ENCODE assay signal across 21 mouse cellular contexts in the genomic region with DNA sequence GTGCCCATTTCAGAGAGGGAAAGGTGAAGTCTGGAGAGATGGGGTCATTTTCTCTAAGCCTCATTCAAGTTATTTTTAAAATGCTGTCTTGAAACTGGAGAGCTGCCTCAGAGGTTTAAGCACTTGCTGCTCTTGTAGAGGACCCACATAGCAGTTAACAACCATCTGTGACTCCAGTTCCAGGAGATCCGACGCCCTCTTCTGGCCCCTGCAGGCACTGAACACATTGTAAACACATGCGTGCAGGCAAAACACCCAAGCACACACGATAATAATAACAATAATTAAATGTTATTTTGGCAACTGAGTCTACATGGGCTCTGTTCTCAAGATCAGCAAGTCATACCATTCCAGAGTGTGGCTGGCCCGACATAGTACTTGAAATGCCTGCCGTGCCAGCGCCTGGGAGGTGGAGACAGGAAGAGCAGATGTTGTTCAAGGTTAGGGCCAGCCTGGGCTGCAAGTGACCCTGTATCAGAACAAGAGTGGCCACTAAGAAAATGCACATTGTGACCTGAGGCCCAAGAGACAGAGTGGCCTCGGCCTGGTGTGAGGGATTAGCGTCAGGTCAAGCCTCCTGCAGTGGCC. TPM values are rescaled to one million over a fixed set of nuclear protein-coding genes. Genes with fewer than 3 reads are reported as not detected.
DNase-seq lines count a peak whose midpoint lies in the region; ATAC-seq and TF ChIP-seq lines count a peak whose summit lies in the region.
"Had no signal": no experiment of that assay in that cellular context is flagged by ENCODE, and none has a peak within 500 bp of the region (broad histone marks: within the 10 kb centered on the region; RNA-seq: fewer than 3 reads in every experiment).

No protein-coding gene starts in this region.

- H3K36me3 ChIP-seq in lung, postnatal 0 days (ENCODE audit: insufficient read depth, low read length): no peaks in the 10 kb centered on the region
- H3K36me3 ChIP-seq in stomach, postnatal 0 days (ENCODE audit: control insufficient read depth, insufficient read depth, low read length): no peaks in the 10 kb centered on the region
- no peaks in the 10 kb centered on the region for H3K36me3 ChIP-seq in neural tube, embryonic 15.5 days
- H3K36me3 ChIP-seq: embryonic facial prominence, embryonic 13.5 days; forebrain, embryonic 15.5 days; hindbrain, embryonic 10.5 days; neural tube, embryonic 13.5 days had no signal

- H3K9me3 ChIP-seq in lung, postnatal 0 days (ENCODE audit: low read length): no peaks in the 10 kb centered on the region
- no peaks in the 10 kb centered on the region for H3K9me3 ChIP-seq in stomach, postnatal 0 days (ENCODE audit: control insufficient read depth, low read length)
- H3K9me3 ChIP-seq in neural tube, embryonic 15.5 days (replicated peaks): no peaks in the 10 kb centered on the region
- H3K9me3 ChIP-seq: embryonic facial prominence, embryonic 13.5 days; forebrain, embryonic 15.5 days; hindbrain, embryonic 10.5 days; neural tube, embryonic 13.5 days had no signal

- no peak overlapping the region for H3K4me3 ChIP-seq in layer of hippocampus, adult 2 months
- no peak overlapping the region for H3K4me3 ChIP-seq in lung, postnatal 0 days (ENCODE audit: low read depth, low read length)
- no peak overlapping the region for H3K4me3 ChIP-seq in stomach, postnatal 0 days (ENCODE audit: low read depth, low read length)
- no peak overlapping the region for H3K4me3 ChIP-seq in neural tube, embryonic 15.5 days (replicated peaks)
- H3K4me3 ChIP-seq: embryonic facial prominence, embryonic 13.5 days; forebrain, embryonic 15.5 days; hindbrain, embryonic 10.5 days; neural tube, embryonic 13.5 days had no signal

- H3K27me3 ChIP-seq in lung, postnatal 0 days (replicated peaks; ENCODE audit: insufficient read depth, low read length): no peaks in the 10 kb centered on the region
- no peaks in the 10 kb centered on the region for H3K27me3 ChIP-seq in stomach, postnatal 0 days (ENCODE audit: control insufficient read depth, insufficient read depth, low read length)
- H3K27me3 ChIP-seq in neural tube, embryonic 15.5 days (replicated peaks): 0 out of 2 replicates have a peak, but pooled peaks cover 4% of the 10 kb centered on the region
- H3K27me3 ChIP-seq: forebrain, embryonic 15.5 days had no signal

- 0 out of 2 replicates have a peak, but pooled peaks cover 4% of the 10 kb centered on the region for H3K4me1 ChIP-seq in lung, postnatal 0 days (ENCODE audit: insufficient read depth, low read depth, low read length)
- no peaks in the 10 kb centered on the region for H3K4me1 ChIP-seq in stomach, postnatal 0 days (replicated peaks; ENCODE audit: control insufficient read depth, insufficient read depth)
- H3K4me1 ChIP-seq in neural tube, embryonic 15.5 days: no peaks in the 10 kb centered on the region
- H3K4me1 ChIP-seq: forebrain, embryonic 15.5 days had no signal

- no peak for DNase-seq in layer of hippocampus, adult 2 months (ENCODE audit: low spot score in 2 of 2)
- DNase-seq in layer of hippocampus, adult 9-11 months: no peak
- DNase-seq in lung, postnatal 0 days (ENCODE audit: low spot score): peak; percentile 27
- no peak for DNase-seq in lung, postnatal 10 days
- DNase-seq in ES-CJ7 (ENCODE audit: low read depth, low spot score): peak; percentile 27
- DNase-seq in stomach, postnatal 0 days (ENCODE audit: low spot score): no peak
- DNase-seq: adrenal gland, adult 8-10 months; cerebellum, adult 11 months; cerebellum, postnatal 10 days; heart, adult 18-20 months; kidney, adult 2 months; kidney, postnatal 14 days; left cerebral cortex, postnatal 4 days; midbrain, embryonic 14.5 days; thymus, postnatal 25 days had no signal

- ATAC-seq in lung, postnatal 0 days: peak; percentile 72
- ATAC-seq in stomach, postnatal 0 days (ENCODE audit: low FRiP score, low TSS enrichment): no peak
- ATAC-seq in neural tube, embryonic 15.5 days (ENCODE audit: low FRiP score): no peak
- ATAC-seq: forebrain, embryonic 15.5 days; hindbrain, postnatal 0 days had no signal

- H3K27ac ChIP-seq in layer of hippocampus, adult 2 months: no peak overlapping the region
- H3K27ac ChIP-seq in lung, postnatal 0 days (ENCODE audit: low read length): peak overlapping the region; percentile 68
- peak overlapping the region; percentile 56; the same call in 1 of the 2 replicates for H3K27ac ChIP-seq in stomach, postnatal 0 days (replicated peaks)
- H3K27ac ChIP-seq in neural tube, embryonic 15.5 days (replicated peaks): no peak overlapping the region
- H3K27ac ChIP-seq: embryonic facial prominence, embryonic 13.5 days; forebrain, embryonic 15.5 days; hindbrain, embryonic 10.5 days; hindbrain, postnatal 0 days; neural tube, embryonic 13.5 days had no signal

- no peak overlapping the region for H3K9ac ChIP-seq in lung, postnatal 0 days (replicated peaks; ENCODE audit: low read depth)
- 0 out of 2 replicates have a peak overlapping the region, but pooled peaks have one; percentile 18 for H3K9ac ChIP-seq in stomach, postnatal 0 days (ENCODE audit: low read length)
- H3K9ac ChIP-seq in neural tube, embryonic 15.5 days (replicated peaks): no peak overlapping the region
- H3K9ac ChIP-seq: embryonic facial prominence, embryonic 13.5 days; forebrain, embryonic 15.5 days; neural tube, embryonic 13.5 days had no signal

- no peak overlapping the region for H3K4me2 ChIP-seq in lung, postnatal 0 days (replicated peaks; ENCODE audit: low read depth, low read length)
- H3K4me2 ChIP-seq in stomach, postnatal 0 days (replicated peaks; ENCODE audit: low read depth): no peak overlapping the region
- H3K4me2 ChIP-seq in neural tube, embryonic 15.5 days: no peak overlapping the region
- H3K4me2 ChIP-seq: embryonic facial prominence, embryonic 13.5 days; forebrain, embryonic 15.5 days; neural tube, embryonic 13.5 days had no signal

- 44% methylated on average over 9 of the region's 9 CpGs for WGBS in lung, postnatal 0 days
- 62% methylated on average over 9 of the region's 9 CpGs for WGBS in stomach, postnatal 0 days
- 79% methylated on average over 9 of the region's 9 CpGs for WGBS in neural tube, embryonic 15.5 days

- peak; percentile 49 for TF ChIP-seq CTCF in layer of hippocampus, adult 2 months (conservative IDR thresholded peaks at IDR 0.05)
- TF ChIP-seq CTCF in lung, postnatal 0 days (IDR thresholded peaks at IDR 0.05): peak; percentile 51
- peak; percentile 38; the same call in 1 of the 2 replicates for TF ChIP-seq CTCF in stomach, postnatal 0 days (IDR thresholded peaks at IDR 0.05; ENCODE audit: low read depth)

- no peak for TF ChIP-seq EP300 in lung, postnatal 0 days (IDR thresholded peaks at IDR 0.05)
- no peak for TF ChIP-seq EP300 in stomach, postnatal 0 days (optimal IDR thresholded peaks at IDR 0.05)

RNA-seq across cellular contexts. Expression of a gene that starts 29.6 kb away (rescaled TPM):
- 10 to 100 TPM; 56.3 to 64.4 TPM for total RNA-seq in layer of hippocampus, adult 2 months (2021)
- polyA plus RNA-seq in lung, postnatal 0 days (2015; fragmentation: Nextera tagmentation; extraction: Ambion mirVana): 81.2 and 94.5 TPM in 2 replicates
- polyA plus RNA-seq in stomach, postnatal 0 days (2015; fragmentation: Nextera tagmentation; extraction: Ambion mirVana): 51.1 and 51.3 TPM in 2 replicates
- polyA plus RNA-seq in neural tube, embryonic 15.5 days (2015; fragmentation: Nextera tagmentation; extraction: Ambion mirVana): 69.6 and 71.7 TPM in 2 replicates

Comparison
In these comparisons a context has a peak if more than half of its experiments do, and no peak if none do; other contexts are left out.
1. DNase-seq: peak in lung, postnatal 0 days (single experiment) and ES-CJ7 (single experiment); none in layer of hippocampus, adult 2 months (0 of 2), layer of hippocampus, adult 9-11 months (single experiment), lung, postnatal 10 days (single experiment) and stomach, postnatal 0 days (single experiment).
2. H3K27ac ChIP-seq: peak in lung, postnatal 0 days (single experiment) and stomach, postnatal 0 days (single experiment); none in layer of hippocampus, adult 2 months (single experiment) and neural tube, embryonic 15.5 days (single experiment).
3. Peak in every context shown above with its lines, with median percentiles within 50 percentile points of each other: CTCF ChIP-seq.